Mouse (Mus musculus) CD8-positive naive resting alpha-beta T cell, adult 57 days (primary cell): ENCODE results near the gene Cdc7. TPM values are rescaled to one million over a fixed set of nuclear protein-coding genes. Genes with fewer than 3 reads are reported as not detected.

Experiments
- total RNA-seq: library from RNA; stranded (reverse); gene quantifications from one replicate; pipeline ENCODE4 v1.2.4, GENCODE M21; 2023

The Cdc7 gene
- 11.9 TPM for total RNA-seq

DNA sequence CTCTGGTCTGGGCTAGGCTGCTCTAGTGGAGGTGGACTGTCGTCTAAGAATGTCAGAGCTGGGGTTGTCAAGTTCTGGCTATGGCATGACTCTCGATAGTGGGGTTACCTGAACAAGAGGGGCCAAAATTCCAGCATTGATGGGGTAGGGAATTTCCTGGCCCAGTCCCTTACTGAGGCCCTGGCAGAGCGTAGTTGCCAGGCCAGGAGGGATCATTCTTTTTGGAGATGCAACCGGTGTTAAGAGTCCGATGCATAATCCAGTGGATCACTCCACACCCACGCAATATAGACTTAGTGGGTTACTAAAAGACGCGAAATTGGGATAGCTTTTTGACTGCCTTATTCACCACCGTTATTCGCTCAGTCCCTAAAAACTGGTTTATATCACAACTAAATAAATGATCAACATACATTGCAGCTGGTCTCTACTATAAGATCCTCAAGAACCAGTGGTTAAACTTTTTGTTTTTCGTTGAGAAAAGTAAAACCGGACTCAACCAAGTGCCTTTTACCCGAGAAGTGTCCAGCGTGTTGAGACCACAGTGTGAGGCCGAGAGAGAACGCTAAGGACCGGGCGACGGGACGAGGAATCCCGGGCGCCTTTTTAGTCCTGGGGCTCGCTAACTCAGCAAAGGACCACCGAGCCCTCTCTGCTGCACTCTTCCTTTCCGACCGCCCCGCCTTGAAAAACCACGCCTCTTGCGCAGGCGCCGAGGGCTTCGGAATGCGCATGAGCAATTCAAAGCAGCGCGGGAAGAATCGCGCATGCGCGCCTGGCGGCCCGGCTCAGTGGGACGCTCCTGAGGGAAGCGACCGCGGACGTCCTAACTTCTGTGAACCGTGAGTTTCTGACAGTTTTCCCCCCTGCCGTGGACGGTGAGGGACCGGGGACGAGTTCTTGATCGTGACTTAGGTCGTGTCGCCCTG lies at the start of gene Cdc7:
Gene Cdc7, plus strand, starts transcription at position 739 of the 929 bp plus-strand sequence.

DNA sequence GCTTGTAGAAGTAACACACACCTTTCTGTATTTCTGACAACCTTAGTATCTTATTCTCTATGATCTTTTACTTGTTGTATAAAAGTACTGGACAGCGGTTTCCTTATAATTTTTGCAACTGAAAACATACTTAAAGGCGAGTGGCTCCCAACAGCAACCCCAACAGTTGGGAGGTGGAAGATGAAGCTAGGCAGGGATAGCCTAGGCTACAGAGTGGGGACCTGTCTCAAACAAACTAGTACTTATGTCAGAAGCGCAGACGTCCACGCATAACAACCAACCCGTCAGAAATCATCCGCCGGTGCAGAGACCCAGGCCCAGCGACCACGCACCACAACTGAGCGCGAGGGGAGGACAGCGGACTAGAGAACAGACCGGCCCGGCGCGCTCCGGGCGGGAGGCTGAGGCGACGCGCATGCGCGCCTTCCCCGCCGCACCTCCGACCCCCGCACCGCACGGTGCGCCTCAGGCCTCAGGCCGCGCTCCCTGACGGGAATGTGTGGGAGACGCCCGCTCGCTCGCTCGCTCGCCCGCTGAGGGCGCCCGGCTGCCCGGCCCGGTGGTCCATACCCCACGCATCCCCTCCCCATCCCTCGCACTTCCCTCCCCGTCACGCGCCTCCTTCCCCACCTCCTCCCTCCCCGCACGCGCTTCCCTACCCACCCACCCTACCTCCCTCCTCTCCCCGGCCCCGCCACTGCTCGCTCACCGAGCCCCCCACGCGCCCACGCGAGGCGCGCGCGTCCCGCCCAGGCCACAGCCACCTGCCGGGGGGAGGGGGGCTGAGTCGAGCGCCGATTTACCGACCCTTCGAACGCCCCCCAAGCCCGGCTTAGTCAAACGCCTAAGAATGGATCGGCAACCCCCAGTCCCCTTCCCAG lies 38.4 kb upstream of the Cdc7 start, which contains the start of gene Hfm1:
Gene Hfm1, minus strand, starts transcription at position 834 of the 881 bp plus-strand sequence.

Other genes with a start within 250 kb of the Cdc7 start
- gene Hfm1, start 38.0 kb upstream of the Cdc7 start, total RNA-seq: not detected